Mouse (Mus musculus): Measurements from ENCODE around the gene Nsun2. TPM values are rescaled to one million over a fixed set of nuclear protein-coding genes. Genes with fewer than 3 reads are reported as not detected.
"Not testable (repeated sequence)": the region's sequence is repeated elsewhere in the genome, so short reads cannot be mapped to it uniquely, and the experiment has no call there.

Gene Nsun2
- polyA plus RNA-seq, 1 experiment from 2014 or later = 75.2 TPM

DNA sequence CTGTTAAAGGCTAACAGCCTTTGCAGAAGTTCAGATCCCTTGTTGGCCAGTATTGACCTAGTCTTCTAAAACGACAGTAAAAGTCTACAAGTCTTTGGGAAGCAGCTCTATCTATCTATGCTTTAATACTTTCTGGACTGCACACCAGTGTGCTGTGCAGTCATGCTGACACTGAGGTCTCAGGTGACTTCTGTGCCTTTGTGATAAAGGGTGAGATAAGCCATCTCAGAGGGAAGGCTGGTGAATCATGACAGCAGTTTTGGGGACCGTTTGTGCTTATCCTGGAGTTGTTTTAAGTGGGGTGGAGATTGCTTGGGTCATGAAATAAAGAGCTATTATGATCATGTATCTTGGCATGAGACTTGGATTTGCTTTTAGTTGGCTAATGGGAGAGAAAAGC is 100.4 kb downstream of the Nsun2 start:
- Histone ChIP-seq H3K4me1 (replicated peaks) (no peaks in the 10 kb centered on the region), H3K4me3 (no peak overlapping the region), H3K36me3 (peaks cover 96% of the 10 kb centered on the region), H3K9me3 (no peaks in the 10 kb centered on the region), H3K27ac (no peak overlapping the region), H3K4me2 (no peak overlapping the region), H3K27me3 (no peaks in the 10 kb centered on the region), H3K9ac (no peak overlapping the region)
- 93% methylated on average over 2 of the region's 2 CpGs for WGBS
- ATAC-seq (ENCODE audit: low FRiP score) = no peak

DNA sequence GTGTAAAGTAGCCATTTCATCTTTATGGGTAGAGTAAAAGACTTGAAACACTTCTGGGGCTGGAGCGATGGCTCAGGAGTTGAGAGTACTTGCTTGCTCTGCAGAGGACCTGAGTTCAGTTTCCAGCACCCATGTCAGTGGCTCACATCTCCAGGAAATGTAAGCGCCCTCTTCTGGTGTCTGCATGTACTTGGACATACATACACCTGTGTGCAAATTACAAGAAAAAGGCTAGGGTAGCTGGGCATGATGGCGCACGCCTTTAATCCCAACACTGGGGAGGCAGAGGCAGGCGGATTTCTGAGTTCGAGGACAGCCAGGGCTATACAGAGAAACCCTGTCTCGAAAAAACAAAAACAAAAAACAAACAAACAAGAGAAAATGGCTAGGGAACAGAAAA is 102.3 kb downstream of the Nsun2 start:
- H3K36me3 ChIP-seq = peaks cover 94% of the 10 kb centered on the region
- ATAC-seq (ENCODE audit: low FRiP score); H3K27ac ChIP-seq; H3K4me3 ChIP-seq; H3K9me3 ChIP-seq; H3K4me2 ChIP-seq; H3K9ac ChIP-seq; H3K4me1 ChIP-seq (replicated peaks); H3K27me3 ChIP-seq: not testable (repeated sequence)
- 97% methylated on average over 7 of the region's 7 CpGs for WGBS

DNA sequence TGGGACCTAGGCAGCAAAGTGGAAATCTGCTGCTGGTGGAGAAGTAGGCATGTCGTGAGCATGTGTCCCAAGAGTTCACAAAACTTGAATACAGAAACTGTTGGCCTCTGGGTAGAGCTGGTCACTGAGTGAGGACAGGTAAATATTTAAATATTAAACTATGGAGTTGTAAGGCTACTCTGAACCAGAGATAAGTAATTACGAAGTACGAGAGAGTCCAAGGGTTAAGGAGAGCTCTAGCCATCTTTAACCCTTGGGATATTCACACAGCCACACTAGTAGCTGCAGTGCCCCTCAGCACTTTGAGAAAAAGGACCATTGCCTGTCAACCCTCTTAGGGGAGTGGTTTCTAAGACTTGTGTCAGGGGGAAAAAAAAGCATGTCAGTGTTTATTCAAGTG is 102.8 kb downstream of the Nsun2 start:
- no peaks in the 10 kb centered on the region for H3K9me3 ChIP-seq
- no peak overlapping the region for H3K4me3 ChIP-seq
- 94% methylated on average over 3 of the region's 3 CpGs for WGBS
- no peaks in the 10 kb centered on the region for H3K4me1 ChIP-seq (replicated peaks)
- H3K27me3 ChIP-seq = no peaks in the 10 kb centered on the region
- H3K9ac ChIP-seq = no peak overlapping the region
- H3K4me2 ChIP-seq = no peak overlapping the region
- no peak for ATAC-seq (ENCODE audit: low FRiP score)
- peaks cover 91% of the 10 kb centered on the region for H3K36me3 ChIP-seq
- H3K27ac ChIP-seq = no peak overlapping the region

DNA sequence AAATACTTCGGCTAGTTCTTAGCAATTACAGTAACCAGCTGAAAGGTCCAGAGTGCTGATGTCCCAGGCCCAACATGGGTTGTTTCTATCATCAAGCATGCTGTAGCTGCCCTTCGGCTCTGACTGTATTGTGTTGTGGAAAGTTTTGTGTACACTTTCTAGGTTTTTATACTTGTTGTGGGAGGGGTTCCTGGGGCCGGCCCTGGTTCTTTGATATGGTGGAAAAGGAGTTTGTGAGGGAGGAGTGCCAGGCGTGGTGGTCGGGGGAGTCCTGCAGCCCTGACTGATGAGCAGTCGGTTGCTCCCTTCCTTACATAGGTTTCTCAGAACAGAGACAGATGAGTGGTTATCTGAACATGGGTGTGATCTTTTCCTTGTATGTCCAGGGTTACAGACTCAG is 103.3 kb downstream of the Nsun2 start:
- peaks cover 86% of the 10 kb centered on the region for H3K36me3 ChIP-seq
- WGBS = 92% methylated on average over 6 of the region's 6 CpGs

DNA sequence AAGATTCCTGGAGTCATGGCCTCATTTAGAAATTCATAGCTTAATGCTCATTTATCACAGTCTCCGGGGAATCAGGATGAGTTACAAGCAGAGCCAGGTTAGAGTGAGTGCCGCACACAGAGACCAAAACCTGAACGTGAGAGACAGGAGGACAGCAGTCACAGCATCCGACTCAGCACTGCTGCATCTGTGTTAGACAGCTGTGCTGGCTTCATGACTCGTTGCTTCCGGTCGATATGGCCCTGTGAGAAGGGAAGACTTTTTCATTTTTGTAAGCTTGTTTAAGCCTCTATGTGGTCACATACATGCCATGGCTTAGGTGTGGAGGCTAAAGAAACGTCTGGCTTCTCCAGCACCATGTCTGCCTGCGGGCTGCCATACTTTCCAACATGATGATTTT is 104.1 kb downstream of the Nsun2 start:
- Histone ChIP-seq H3K9ac (no peak overlapping the region), H3K9me3 (no peaks in the 10 kb centered on the region), H3K4me3 (no peak overlapping the region), H3K27me3 (no peaks in the 10 kb centered on the region), H3K4me1 (replicated peaks) (no peaks in the 10 kb centered on the region), H3K27ac (no peak overlapping the region), H3K4me2 (no peak overlapping the region), H3K36me3 (peaks cover 84% of the 10 kb centered on the region)
- ATAC-seq (ENCODE audit: low FRiP score) = no peak
- WGBS = 92% methylated on average over 9 of the region's 9 CpGs

More for the DNA sequence above, 103.3 kb downstream of the Nsun2 start:
- Histone ChIP-seq H3K4me2 (no peak overlapping the region), H3K4me1 (replicated peaks) (no peaks in the 10 kb centered on the region), H3K27ac (no peak overlapping the region), H3K9ac (no peak overlapping the region), H3K4me3 (no peak overlapping the region), H3K27me3 (no peaks in the 10 kb centered on the region), H3K9me3 (no peaks in the 10 kb centered on the region)
- ATAC-seq (ENCODE audit: low FRiP score) = no peak

DNA sequence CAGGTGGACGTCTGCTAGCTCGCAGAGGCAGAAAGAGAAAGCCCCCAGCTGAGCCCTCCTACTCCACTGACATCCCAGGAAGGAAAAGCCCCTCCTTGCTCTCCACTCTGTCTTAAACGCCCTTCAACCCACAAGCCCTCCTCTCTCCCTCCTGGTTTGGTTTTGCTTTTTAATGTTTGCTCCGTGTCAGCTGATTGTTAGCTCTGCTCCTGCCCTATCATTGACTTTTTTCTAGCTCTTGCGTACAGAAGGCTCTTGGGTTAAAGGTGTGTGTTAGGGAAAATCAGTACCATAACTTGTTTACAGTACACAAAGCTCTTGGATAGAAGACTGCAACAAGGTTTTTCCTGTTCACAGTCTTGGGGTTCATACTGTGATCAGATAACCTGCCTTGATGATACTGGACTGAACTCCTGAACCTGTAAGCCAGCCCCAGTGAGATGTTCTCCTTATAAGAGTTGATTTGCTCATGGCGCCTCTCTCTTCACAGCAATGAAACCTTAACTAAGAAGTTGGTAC is 104.6 kb downstream of the Nsun2 start:
- H3K4me1 ChIP-seq (replicated peaks) = no peaks in the 10 kb centered on the region
- ATAC-seq (ENCODE audit: low FRiP score) = no peak
- H3K36me3 ChIP-seq = peaks cover 84% of the 10 kb centered on the region
- no peaks in the 10 kb centered on the region for H3K27me3 ChIP-seq
- H3K27ac ChIP-seq = no peak overlapping the region
- H3K4me3 ChIP-seq = no peak overlapping the region
- H3K9ac ChIP-seq = no peak overlapping the region
- WGBS = 86% methylated on average over 6 of the region's 6 CpGs
- no peak overlapping the region for H3K4me2 ChIP-seq
- H3K9me3 ChIP-seq = no peaks in the 10 kb centered on the region

DNA sequence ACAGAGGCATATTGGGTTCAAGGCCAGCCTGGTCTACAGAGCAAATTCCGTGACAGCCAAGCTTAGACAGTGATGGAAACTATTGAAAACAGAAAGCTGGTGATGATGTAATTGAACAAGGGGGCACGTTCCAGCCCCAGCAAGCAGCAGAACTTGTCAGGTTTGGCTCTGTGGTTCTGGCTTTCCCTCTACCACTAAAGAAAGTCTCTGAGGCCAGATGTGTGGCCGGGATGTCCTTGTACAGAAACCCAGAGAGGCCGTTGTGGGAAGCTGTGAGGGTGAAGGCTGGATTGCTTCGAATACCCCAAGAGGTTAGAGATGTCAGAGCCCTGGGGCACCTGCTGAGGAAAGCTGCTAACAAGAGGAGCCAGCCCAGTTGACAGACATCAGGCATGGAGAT is 105.7 kb downstream of the Nsun2 start:
- H3K9me3 ChIP-seq = no peaks in the 10 kb centered on the region
- no peak overlapping the region for H3K27ac ChIP-seq
- no peak overlapping the region for H3K9ac ChIP-seq
- no peaks in the 10 kb centered on the region for H3K4me1 ChIP-seq (replicated peaks)
- H3K27me3 ChIP-seq = no peaks in the 10 kb centered on the region
- no peak overlapping the region for H3K4me3 ChIP-seq
- peaks cover 76% of the 10 kb centered on the region for H3K36me3 ChIP-seq
- no peak for ATAC-seq (ENCODE audit: low FRiP score)
- no peak overlapping the region for H3K4me2 ChIP-seq
- 93% methylated on average over 5 of the region's 5 CpGs for WGBS

DNA sequence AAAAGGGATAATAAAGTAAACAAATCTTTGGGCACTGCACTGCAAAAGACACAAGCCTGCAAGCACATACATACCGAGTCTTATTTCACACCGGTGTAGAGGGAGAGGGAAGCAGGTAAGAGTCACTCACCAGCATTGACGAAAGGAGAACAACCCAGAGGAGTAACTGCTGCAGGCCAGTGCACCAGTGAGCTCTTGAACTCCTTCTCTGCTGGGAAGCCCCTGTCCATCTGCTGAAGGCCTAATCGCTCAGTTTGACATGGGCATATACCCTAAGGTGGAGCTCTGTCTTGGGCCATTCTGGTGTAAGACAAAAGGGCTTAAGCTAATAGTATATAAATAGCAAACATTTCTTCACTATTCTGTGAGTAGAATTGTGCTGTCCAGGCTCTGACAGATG is 106.6 kb downstream of the Nsun2 start:
- ATAC-seq (ENCODE audit: low FRiP score) = no peak
- no peak overlapping the region for H3K27ac ChIP-seq
- no peak overlapping the region for H3K4me3 ChIP-seq
- H3K4me1 ChIP-seq (replicated peaks) = no peaks in the 10 kb centered on the region
- no peaks in the 10 kb centered on the region for H3K27me3 ChIP-seq
- no peaks in the 10 kb centered on the region for H3K9me3 ChIP-seq
- H3K36me3 ChIP-seq = peaks cover 67% of the 10 kb centered on the region
- 95% methylated on average over 4 of the region's 4 CpGs for WGBS
- H3K4me2 ChIP-seq = no peak overlapping the region
- H3K9ac ChIP-seq = no peak overlapping the region

DNA sequence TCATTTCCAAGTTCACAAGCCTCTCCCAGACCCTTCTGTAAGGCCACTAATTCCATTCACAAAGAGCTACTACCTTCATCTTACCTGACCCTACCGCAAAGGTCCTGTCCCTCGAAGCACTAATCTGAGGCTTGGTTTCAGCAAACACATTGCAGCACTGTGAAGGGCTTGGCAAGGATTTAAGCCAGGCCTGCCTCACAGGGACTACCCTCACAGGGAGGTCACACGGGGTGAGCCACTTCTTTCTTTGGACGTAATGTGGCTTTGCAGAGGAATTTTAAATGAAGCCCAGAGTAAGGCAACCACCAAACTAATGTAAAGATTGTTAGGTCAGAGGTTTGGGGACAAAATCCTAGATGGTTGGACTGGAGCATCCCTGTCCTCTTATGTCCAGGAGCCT is 107.0 kb downstream of the Nsun2 start:
- ATAC-seq (ENCODE audit: low FRiP score) = no peak
- WGBS = 87% methylated on average over 4 of the region's 4 CpGs

DNA sequence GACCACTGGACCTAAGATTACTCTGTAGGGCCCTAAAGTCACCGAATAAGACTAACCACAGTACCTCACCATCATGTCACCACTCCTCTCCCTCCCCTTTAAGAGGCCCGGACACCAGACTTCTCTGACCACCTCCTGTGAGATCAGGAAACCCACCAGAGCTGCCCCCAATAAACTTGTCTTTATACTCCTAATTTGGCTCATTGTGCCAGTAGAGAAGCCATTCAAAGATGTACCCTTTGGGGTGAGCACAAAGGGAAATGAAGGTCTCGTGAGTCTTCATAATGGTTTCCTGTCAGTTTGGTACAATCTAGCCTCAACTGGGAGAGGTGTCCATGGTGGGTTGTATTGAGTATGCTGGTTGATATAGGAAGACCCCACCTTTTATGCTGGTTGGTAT is 107.5 kb downstream of the Nsun2 start:
- Histone ChIP-seq H3K9ac (no peak overlapping the region), H3K9me3 (no peaks in the 10 kb centered on the region), H3K27ac (no peak overlapping the region), H3K27me3 (no peaks in the 10 kb centered on the region), H3K4me3 (no peak overlapping the region), H3K4me1 (replicated peaks) (no peaks in the 10 kb centered on the region), H3K36me3 (peaks cover 58% of the 10 kb centered on the region), H3K4me2 (no peak overlapping the region)
- WGBS = 93% methylated on average over 3 of the region's 3 CpGs
- ATAC-seq (ENCODE audit: low FRiP score) = no peak

More for the DNA sequence above, 107.0 kb downstream of the Nsun2 start:
- no peak overlapping the region for H3K9ac ChIP-seq
- H3K9me3 ChIP-seq = no peaks in the 10 kb centered on the region
- H3K27me3 ChIP-seq = no peaks in the 10 kb centered on the region
- H3K27ac ChIP-seq = no peak overlapping the region
- peaks cover 63% of the 10 kb centered on the region for H3K36me3 ChIP-seq
- H3K4me1 ChIP-seq (replicated peaks) = no peaks in the 10 kb centered on the region
- H3K4me3 ChIP-seq = no peak overlapping the region
- H3K4me2 ChIP-seq = no peak overlapping the region

DNA sequence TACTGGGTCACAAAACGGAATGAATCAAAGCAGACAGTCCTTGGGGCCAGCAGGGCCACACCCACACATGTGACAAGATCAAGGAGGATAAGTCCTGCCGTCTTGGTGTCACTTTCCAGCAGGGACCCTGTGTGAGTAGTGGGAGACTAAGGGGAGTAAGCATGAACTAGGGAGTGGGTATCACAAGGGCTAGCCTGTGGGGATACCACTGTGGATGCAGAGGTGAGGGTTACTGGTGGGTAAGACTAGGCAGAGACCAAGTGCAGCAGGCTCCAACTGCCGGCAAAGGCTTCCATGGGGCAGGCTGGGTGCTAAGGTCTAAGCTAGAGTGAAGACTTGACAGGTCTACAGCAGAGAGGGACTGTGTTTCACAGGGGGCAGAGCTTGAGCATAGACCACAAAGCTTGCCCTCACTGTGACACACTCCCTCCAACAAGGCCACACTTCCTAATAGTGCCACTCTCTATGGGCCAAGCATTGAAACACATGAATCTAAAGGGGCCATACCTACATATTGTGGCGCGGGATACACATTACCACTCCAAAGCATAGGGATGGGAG is 109.2 kb downstream of the Nsun2 start:
- Histone ChIP-seq H3K36me3 (peaks cover 41% of the 10 kb centered on the region), H3K27me3 (no peaks in the 10 kb centered on the region), H3K4me2 (no peak overlapping the region), H3K4me3 (no peak overlapping the region), H3K9me3 (no peaks in the 10 kb centered on the region), H3K4me1 (replicated peaks) (no peaks in the 10 kb centered on the region), H3K27ac (no peak overlapping the region), H3K9ac (no peak overlapping the region)
- no peak for ATAC-seq (ENCODE audit: low FRiP score)
- WGBS = 78% methylated on average over 5 of the region's 5 CpGs

DNA sequence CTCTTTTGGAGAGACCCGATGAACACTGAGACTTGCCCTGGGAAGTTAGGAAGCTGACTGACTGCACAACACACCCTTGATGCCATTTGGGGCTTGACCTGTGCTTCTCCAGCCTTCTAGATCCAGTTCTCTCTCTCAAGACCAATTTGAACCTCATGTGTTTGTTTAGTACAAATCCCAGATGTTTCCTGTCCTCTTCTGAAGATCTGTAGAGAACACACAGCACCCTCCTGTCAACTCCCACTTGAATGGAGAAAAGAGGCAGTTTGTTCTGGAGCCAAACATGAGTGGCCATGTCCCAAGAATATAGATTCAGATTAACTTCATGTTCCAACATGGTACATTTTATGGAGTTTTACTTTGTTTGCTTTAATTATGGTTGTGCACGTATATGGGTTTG is 110.4 kb downstream of the Nsun2 start:
- no peaks in the 10 kb centered on the region for H3K4me1 ChIP-seq (replicated peaks)
- no peaks in the 10 kb centered on the region for H3K27me3 ChIP-seq
- no peak overlapping the region for H3K9ac ChIP-seq
- H3K9me3 ChIP-seq = no peaks in the 10 kb centered on the region
- WGBS = 96% methylated on average over 2 of the region's 2 CpGs
- H3K4me2 ChIP-seq = no peak overlapping the region
- H3K36me3 ChIP-seq = peaks cover 31% of the 10 kb centered on the region
- no peak overlapping the region for H3K27ac ChIP-seq
- ATAC-seq (ENCODE audit: low FRiP score) = no peak
- H3K4me3 ChIP-seq = no peak overlapping the region

DNA sequence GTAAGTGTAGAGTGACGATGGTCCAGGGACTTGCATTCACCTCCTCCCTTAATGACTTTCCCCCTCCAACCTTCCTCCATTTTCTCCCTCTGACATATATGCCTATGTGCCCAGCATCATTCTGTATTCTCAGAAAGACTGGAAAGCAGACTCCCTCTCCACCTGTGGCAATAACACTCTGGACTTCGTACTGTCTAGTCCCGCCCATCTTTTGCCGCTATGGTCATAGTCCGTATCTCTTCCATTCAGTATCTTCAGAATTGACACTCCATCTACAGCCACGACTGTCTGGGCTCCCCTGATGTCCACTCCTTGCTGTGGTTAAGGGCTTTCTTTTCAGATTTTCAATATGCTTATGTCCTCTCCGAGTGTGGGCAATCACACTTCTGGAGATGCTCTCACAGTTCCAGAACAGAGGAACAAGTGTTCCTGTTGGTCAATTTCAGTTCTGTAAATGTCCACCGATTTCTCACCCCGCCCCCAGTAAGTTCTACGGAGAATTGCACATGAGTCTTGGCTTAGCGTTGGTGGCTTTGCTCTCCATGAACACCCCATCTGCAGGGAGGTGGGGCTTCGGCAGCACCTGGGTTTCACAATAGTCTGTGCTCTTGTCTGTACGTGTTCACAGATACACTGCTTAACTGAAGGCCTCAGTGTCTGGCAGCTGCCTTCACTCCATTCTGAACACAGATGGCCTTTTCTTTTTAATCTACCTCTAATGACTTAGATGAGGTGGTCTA is 111.1 kb downstream of the Nsun2 start:
- Histone ChIP-seq H3K4me2 (no peak overlapping the region), H3K4me1 (replicated peaks) (no peaks in the 10 kb centered on the region), H3K27me3 (no peaks in the 10 kb centered on the region), H3K9ac (no peak overlapping the region), H3K4me3 (no peak overlapping the region), H3K36me3 (peaks cover 26% of the 10 kb centered on the region), H3K27ac (no peak overlapping the region), H3K9me3 (no peaks in the 10 kb centered on the region)
- ATAC-seq (ENCODE audit: low FRiP score) = no peak
- 83% methylated on average over 13 of the region's 13 CpGs for WGBS
